Mouse (Mus musculus) heart, adult 2 months (tissue): Measurements from ENCODE around the gene Srms. TPM values are rescaled to one million over a fixed set of nuclear protein-coding genes. Genes with fewer than 3 reads are reported as not detected.

Experiments used
- DNase-seq, 2 experiments: peaks; one replicate each; pipeline ENCODE4 v3.0.0; 2021
- H3K27ac ChIP-seq: fragments of 200-600 bp; 2 replicates; pipeline ENCODE4 v1.8.1; 2022
- H3K27me3 ChIP-seq: fragments of 200-500 bp; 2 replicates; pipeline ENCODE4 v1.6.1; 2012; ENCODE audit warnings: mild to moderate bottlenecking, low read length, inconsistent platforms, mixed read lengths; ENCODE audit not compliant: control insufficient read depth, insufficient read depth
- H3K36me3 ChIP-seq: fragments of 200-500 bp; 2 replicates; pipeline ENCODE4 v1.6.1; 2012; ENCODE audit warnings: low read length, inconsistent platforms; ENCODE audit not compliant: control insufficient read depth, insufficient read depth
- H3K4me1 ChIP-seq: fragments of 200-500 bp; 2 replicates; pipeline ENCODE4 v1.6.1; 2011; ENCODE audit warnings: low read length; ENCODE audit not compliant: control insufficient read depth, insufficient read depth
- H3K4me3 ChIP-seq: fragments of 200-600 bp; 2 replicates; pipeline ENCODE4 v1.8.1; 2022
- H3K79me2 ChIP-seq: fragments of 200-500 bp; replicated peaks from 2 replicates; pipeline ENCODE4 v1.6.1; 2012; ENCODE audit warnings: mild to moderate bottlenecking, inconsistent platforms, low read length, moderate library complexity, mixed read lengths; ENCODE audit not compliant: control insufficient read depth, insufficient read depth
- H3K9ac ChIP-seq: fragments of 200-500 bp; 2 replicates; pipeline ENCODE4 v1.6.1; 2012; ENCODE audit warnings: low read depth, mild to moderate bottlenecking, control low read depth, inconsistent platforms, low read length, mixed read lengths
- CTCF ChIP-seq: fragments of 200-600 bp; IDR thresholded peaks from 2 replicates; pipeline ENCODE4 v1.8.1; 2022; ENCODE audit warnings: antibody characterized with exemption, mild to moderate bottlenecking, moderate library complexity
- EP300 ChIP-seq: fragments of 200-500 bp; IDR thresholded peaks from 2 replicates; pipeline ENCODE4 v1.6.1; 2011; ENCODE audit warnings: low read depth, low read length, control low read depth; ENCODE audit not compliant: insufficient read depth
- POLR2A ChIP-seq: fragments of 200-500 bp; IDR thresholded peaks from 2 replicates; pipeline ENCODE4 v1.6.1; 2011; ENCODE audit warnings: mild to moderate bottlenecking, low read depth, low read length, control low read depth; ENCODE audit not compliant: insufficient read depth
- WGBS: fragments of 180-500 bp; shearing (Covaris S2); methylation state at CpG from one replicate; pipeline ENCODE4 v1.1.7; 2018; 5-methylcytosine and 5-hydroxymethylcytosine counted together
- intact Hi-C: fragments of 180-260 bp; cut with DNase I; formaldehyde crosslinking; loops from one replicate; pipeline ENCODE4 v1.15.1; 2025
- polyA plus RNA-seq: library from polyadenylated mRNA; depleted of rRNA; stranded (reverse); fragments of >200 nt; gene quantifications from 2 replicates; pipeline ENCODE4 v1.2.3, GENCODE M21; 2012
- total RNA-seq, 2 experiments: library from RNA; stranded (reverse); gene quantifications; 2 replicates each; pipeline ENCODE4 v1.2.3; 2021

Srms gene
- total and polyA plus RNA-seq, 3 experiments = 0.44 to 0.59 (median 0.59) TPM

GRCm38 (mm10) chr2:181237251-181238014 lies 24.4 kb upstream of the Srms start:
- Histone ChIP-seq H3K4me3 (no peak overlapping the region), H3K4me1 (peaks cover 10% of the 10 kb centered on the region), H3K79me2 (no peaks in the 10 kb centered on the region), H3K27ac (no peak overlapping the region), H3K9ac (no peak overlapping the region), H3K27me3 (no peaks in the 10 kb centered on the region), H3K36me3 (no peaks in the 10 kb centered on the region)
- WGBS = 86% methylated on average over 17 of the region's 17 CpGs
- no peak for DNase-seq
- intact Hi-C loops = no loop called here
- TF ChIP-seq EP300 = no peak
- no peak for TF ChIP-seq POLR2A
- no peak for TF ChIP-seq CTCF

- Histone ChIP-seq H3K4me3 (no peak overlapping the region), H3K4me1 (peaks cover 10% of the 10 kb centered on the region), H3K9ac (no peak overlapping the region), H3K36me3 (no peaks in the 10 kb centered on the region), H3K79me2 (no peaks in the 10 kb centered on the region), H3K27me3 (no peaks in the 10 kb centered on the region), H3K27ac (no peak overlapping the region)
- intact Hi-C loops = no loop called here
- no peak for TF ChIP-seq EP300
- peak; percentile 48 for TF ChIP-seq CTCF
- 81% methylated on average over 23 of the region's 23 CpGs for WGBS
- no peak for DNase-seq
These were observed 22.9 kb upstream of the Srms start for GRCm38 (mm10) chr2:181235681-181236566.

- no peaks in the 10 kb centered on the region for H3K27me3 ChIP-seq
- H3K4me3 ChIP-seq = no peak overlapping the region
- H3K4me1 ChIP-seq = peaks cover 5% of the 10 kb centered on the region
- no peak for DNase-seq
- H3K9ac ChIP-seq = no peak overlapping the region
- intact Hi-C loops = no loop called here
- 82% methylated on average over 11 of the region's 11 CpGs for WGBS
- H3K79me2 ChIP-seq = no peaks in the 10 kb centered on the region
- no peaks in the 10 kb centered on the region for H3K36me3 ChIP-seq
- TF ChIP-seq POLR2A (no peak), CTCF (no peak), EP300 (no peak)
- H3K27ac ChIP-seq = no peak overlapping the region
These were observed 21.7 kb upstream of the Srms start for GRCm38 (mm10) chr2:181234680-181235079.

- TF ChIP-seq EP300 = no peak
- no peak for TF ChIP-seq POLR2A
- no peak for TF ChIP-seq CTCF
- 88% methylated on average over 15 of the region's 15 CpGs for WGBS
- Histone ChIP-seq H3K4me3 (no peak overlapping the region), H3K36me3 (no peaks in the 10 kb centered on the region), H3K27me3 (no peaks in the 10 kb centered on the region), H3K9ac (no peak overlapping the region), H3K4me1 (peaks cover 3% of the 10 kb centered on the region; the same call in 1 of the 2 replicates), H3K79me2 (no peaks in the 10 kb centered on the region), H3K27ac (no peak overlapping the region)
- peak in 1 of 2 experiments; percentile 15 for DNase-seq
- intact Hi-C loops = no loop called here
These were observed 20.5 kb upstream of the Srms start for GRCm38 (mm10) chr2:181233443-181233842.

GRCm38 (mm10) chr2:181231171-181231570 lies 18.2 kb upstream of the Srms start:
- 76% methylated on average over 20 of the region's 20 CpGs for WGBS
- H3K79me2 ChIP-seq = no peaks in the 10 kb centered on the region
- no peak overlapping the region for H3K4me3 ChIP-seq
- intact Hi-C loops = no loop called here
- H3K27ac ChIP-seq = no peak overlapping the region
- no peak overlapping the region for H3K9ac ChIP-seq
- H3K4me1 ChIP-seq = peaks cover 3% of the 10 kb centered on the region; the same call in 1 of the 2 replicates
- H3K27me3 ChIP-seq = no peaks in the 10 kb centered on the region
- TF ChIP-seq EP300 (no peak), POLR2A (no peak), CTCF (no peak)
- DNase-seq = no peak
- peaks cover 5% of the 10 kb centered on the region; the same call in 1 of the 2 replicates for H3K36me3 ChIP-seq

- Histone ChIP-seq H3K4me1 (peaks cover 3% of the 10 kb centered on the region; the same call in 1 of the 2 replicates), H3K9ac (no peak overlapping the region), H3K79me2 (no peaks in the 10 kb centered on the region), H3K27ac (peak overlapping the region; percentile 68), H3K36me3 (peaks cover 5% of the 10 kb centered on the region; the same call in 1 of the 2 replicates), H3K4me3 (no peak overlapping the region), H3K27me3 (no peaks in the 10 kb centered on the region)
- 39% methylated on average over 1 of the region's 1 CpGs for WGBS
- no peak for TF ChIP-seq CTCF
- 0 out of 2 replicates have a peak, but pooled peaks have one; percentile 31 for TF ChIP-seq EP300
- no peak for TF ChIP-seq POLR2A
- no peak for DNase-seq
- intact Hi-C loops = no loop called here
These were observed 15.3 kb upstream of the Srms start for GRCm38 (mm10) chr2:181228335-181228734.
